Mouse (Mus musculus): Measurements from ENCODE around the gene Ubtd2. TPM values are rescaled to one million over a fixed set of nuclear protein-coding genes. Genes with fewer than 3 reads are reported as not detected.
A peak's percentile ranks its signal among the peaks of the same experiment; 100 is the strongest.

Gene Ubtd2
- total and polyA plus RNA-seq, 2 experiments from 2014 or later: 32.4 to 61.1 TPM

- 91% methylated on average over 4 of the region's 4 CpGs for WGBS
- no peak overlapping the region for H3K4me3 ChIP-seq (ENCODE audit: low read depth, low read length)
- no peak overlapping the region for H3K4me2 ChIP-seq (ENCODE audit: low read depth, low read length, poor library complexity, severe bottlenecking)
- no peak for ATAC-seq (ENCODE audit: low FRiP score)
- H3K27me3 ChIP-seq (ENCODE audit: insufficient read depth, low read length): no peaks in the 10 kb centered on the region
- H3K9me3 ChIP-seq (ENCODE audit: low read length): no peaks in the 10 kb centered on the region
- H3K27ac ChIP-seq (ENCODE audit: low read depth, low read length): no peak overlapping the region
- no peak overlapping the region for H3K9ac ChIP-seq (replicated peaks; ENCODE audit: low read length, poor library complexity, severe bottlenecking)
- no peaks in the 10 kb centered on the region for H3K4me1 ChIP-seq (ENCODE audit: insufficient read depth, low read length)
- H3K36me3 ChIP-seq (ENCODE audit: insufficient read depth, low read length): peaks cover 13% of the 10 kb centered on the region; the same call in 1 of the 2 replicates
- no peak for TF ChIP-seq CTCF (IDR thresholded peaks at IDR 0.05)
- DNase-seq (ENCODE audit: low spot score): no peak
These were observed 63.6 kb downstream of the Ubtd2 start for GRCm38 (mm10) chr11:32518770-32519169.

- TF ChIP-seq CTCF (IDR thresholded peaks at IDR 0.05): no peak
- ATAC-seq (ENCODE audit: low FRiP score) (no peak), DNase-seq (ENCODE audit: low spot score) (no peak)
- Histone ChIP-seq H3K4me3 (ENCODE audit: low read depth, low read length) (no peak overlapping the region), H3K9me3 (ENCODE audit: low read length) (no peaks in the 10 kb centered on the region), H3K27ac (ENCODE audit: low read depth, low read length) (no peak overlapping the region), H3K36me3 (ENCODE audit: insufficient read depth, low read length) (peaks cover 15% of the 10 kb centered on the region; the same call in 1 of the 2 replicates), H3K27me3 (ENCODE audit: insufficient read depth, low read length) (no peaks in the 10 kb centered on the region), H3K4me1 (ENCODE audit: insufficient read depth, low read length) (no peaks in the 10 kb centered on the region), H3K9ac (replicated peaks; ENCODE audit: low read length, poor library complexity, severe bottlenecking) (no peak overlapping the region), H3K4me2 (ENCODE audit: low read depth, low read length, poor library complexity, severe bottlenecking) (no peak overlapping the region)
- WGBS: 95% methylated on average over 1 of the region's 1 CpGs
These were observed 64.2 kb downstream of the Ubtd2 start for GRCm38 (mm10) chr11:32519354-32519753.

DNA sequence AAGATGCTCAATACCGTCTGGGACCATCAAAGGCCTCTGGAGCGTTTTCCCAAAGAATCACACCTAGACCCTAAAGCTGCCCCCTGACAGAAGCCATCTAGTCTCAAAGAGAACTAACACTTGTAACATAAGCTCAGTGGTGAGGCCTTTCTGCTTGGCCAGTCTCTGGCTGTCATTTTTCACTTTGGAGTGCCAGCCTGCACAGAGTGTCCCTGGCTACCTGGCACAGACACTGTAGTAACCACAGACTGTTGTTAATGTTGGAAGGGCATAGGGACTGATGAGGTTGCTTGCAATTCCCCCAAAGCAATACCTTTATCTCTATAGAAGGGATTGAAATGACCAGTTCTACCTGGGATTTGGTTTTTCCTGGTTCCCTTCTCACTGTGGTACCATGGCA, 66.1 kb downstream of the Ubtd2 start:
- DNase-seq (ENCODE audit: low spot score) (no peak), ATAC-seq (ENCODE audit: low FRiP score) (no peak)
- Histone ChIP-seq H3K27me3 (ENCODE audit: insufficient read depth, low read length) (no peaks in the 10 kb centered on the region), H3K27ac (ENCODE audit: low read depth, low read length) (no peak overlapping the region), H3K9me3 (ENCODE audit: low read length) (no peaks in the 10 kb centered on the region), H3K4me3 (ENCODE audit: low read depth, low read length) (no peak overlapping the region), H3K36me3 (ENCODE audit: insufficient read depth, low read length) (peaks cover 11% of the 10 kb centered on the region; the same call in 1 of the 2 replicates), H3K4me2 (ENCODE audit: low read depth, low read length, poor library complexity, severe bottlenecking) (no peak overlapping the region), H3K9ac (replicated peaks; ENCODE audit: low read length, poor library complexity, severe bottlenecking) (no peak overlapping the region), H3K4me1 (ENCODE audit: insufficient read depth, low read length) (no peaks in the 10 kb centered on the region)
- no peak for TF ChIP-seq CTCF (IDR thresholded peaks at IDR 0.05)
- 78% methylated on average over 2 of the region's 2 CpGs for WGBS

DNA sequence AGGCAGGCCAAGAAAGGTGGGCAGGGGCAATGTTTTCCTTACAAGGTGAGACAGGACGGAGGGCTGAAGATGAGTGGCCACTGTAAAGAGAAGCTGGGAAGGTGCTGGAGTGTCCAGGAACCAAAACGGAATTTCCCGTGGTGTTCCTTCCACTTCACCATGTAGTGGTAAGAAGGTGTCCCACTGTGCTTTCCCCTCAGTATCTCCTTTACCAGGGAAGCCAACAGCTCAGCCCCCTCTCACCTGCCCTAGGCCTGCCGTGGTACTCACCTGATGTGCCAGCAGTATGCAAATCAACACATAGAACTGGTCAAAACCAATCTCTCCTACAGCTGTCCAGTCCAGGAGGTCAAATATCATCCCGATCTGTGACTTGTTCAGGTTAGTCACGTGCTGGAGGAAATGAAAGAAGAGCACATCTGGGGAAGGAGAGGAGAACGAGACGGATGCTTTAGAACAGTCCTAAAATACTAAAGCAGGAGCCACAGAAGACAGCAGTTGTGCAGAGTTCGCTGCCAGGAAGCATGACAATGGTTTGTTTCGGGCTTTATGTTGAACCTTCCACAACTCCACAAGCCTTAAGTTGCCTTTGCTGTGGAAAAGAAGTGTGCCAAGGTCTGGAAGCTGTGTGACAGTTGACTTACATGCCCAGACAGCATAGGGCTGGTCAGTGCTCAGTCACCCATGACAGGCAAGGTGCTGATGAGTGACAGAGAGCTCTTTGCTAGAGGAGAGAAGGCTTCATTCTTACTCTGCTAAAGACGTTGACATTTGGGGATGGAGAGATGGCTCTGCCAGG, 69.2 kb downstream of the Ubtd2 start:
- Histone ChIP-seq H3K27me3 (ENCODE audit: insufficient read depth, low read length) (no peaks in the 10 kb centered on the region), H3K27ac (ENCODE audit: low read depth, low read length) (no peak overlapping the region), H3K4me3 (ENCODE audit: low read depth, low read length) (no peak overlapping the region), H3K9me3 (ENCODE audit: low read length) (no peaks in the 10 kb centered on the region), H3K9ac (replicated peaks; ENCODE audit: low read length, poor library complexity, severe bottlenecking) (no peak overlapping the region), H3K4me1 (ENCODE audit: insufficient read depth, low read length) (no peaks in the 10 kb centered on the region), H3K36me3 (ENCODE audit: insufficient read depth, low read length) (0 out of 2 replicates have a peak, but pooled peaks cover 3% of the 10 kb centered on the region), H3K4me2 (ENCODE audit: low read depth, low read length, poor library complexity, severe bottlenecking) (no peak overlapping the region)
- TF ChIP-seq CTCF (IDR thresholded peaks at IDR 0.05): no peak
- ATAC-seq (ENCODE audit: low FRiP score) (no peak), DNase-seq (ENCODE audit: low spot score) (no peak)
- WGBS: 83% methylated on average over 11 of the region's 11 CpGs

- 0 out of 2 replicates have a peak, but pooled peaks cover 3% of the 10 kb centered on the region for H3K36me3 ChIP-seq (ENCODE audit: insufficient read depth, low read length)
- WGBS: 87% methylated on average over 4 of the region's 4 CpGs
- no peaks in the 10 kb centered on the region for H3K9me3 ChIP-seq (ENCODE audit: low read length)
- no peak overlapping the region for H3K27ac ChIP-seq (ENCODE audit: low read depth, low read length)
- H3K4me1 ChIP-seq (ENCODE audit: insufficient read depth, low read length): no peaks in the 10 kb centered on the region
- no peak overlapping the region for H3K4me2 ChIP-seq (ENCODE audit: low read depth, low read length, poor library complexity, severe bottlenecking)
- TF ChIP-seq CTCF (IDR thresholded peaks at IDR 0.05): no peak
- ATAC-seq (ENCODE audit: low FRiP score) (no peak), DNase-seq (ENCODE audit: low spot score) (no peak)
- no peaks in the 10 kb centered on the region for H3K27me3 ChIP-seq (ENCODE audit: insufficient read depth, low read length)
- H3K4me3 ChIP-seq (ENCODE audit: low read depth, low read length): no peak overlapping the region
- H3K9ac ChIP-seq (replicated peaks; ENCODE audit: low read length, poor library complexity, severe bottlenecking): no peak overlapping the region
These were observed 71.8 kb downstream of the Ubtd2 start for GRCm38 (mm10) chr11:32527006-32527405.

- 82% methylated on average over 1 of the region's 1 CpGs for WGBS
- H3K4me2 ChIP-seq (ENCODE audit: low read depth, low read length, poor library complexity, severe bottlenecking): no peak overlapping the region
- 0 out of 2 replicates have a peak, but pooled peaks cover 2% of the 10 kb centered on the region for H3K4me1 ChIP-seq (ENCODE audit: insufficient read depth, low read length)
- H3K27ac ChIP-seq (ENCODE audit: low read depth, low read length): no peak overlapping the region
- H3K9ac ChIP-seq (replicated peaks; ENCODE audit: low read length, poor library complexity, severe bottlenecking): no peak overlapping the region
- peak; percentile 35; the same call in 1 of the 2 replicates for TF ChIP-seq CTCF (IDR thresholded peaks at IDR 0.05)
- H3K27me3 ChIP-seq (ENCODE audit: insufficient read depth, low read length): no peaks in the 10 kb centered on the region
- H3K36me3 ChIP-seq (ENCODE audit: insufficient read depth, low read length): no peaks in the 10 kb centered on the region
- no peak overlapping the region for H3K4me3 ChIP-seq (ENCODE audit: low read depth, low read length)
- DNase-seq (ENCODE audit: low spot score) (no peak), ATAC-seq (ENCODE audit: low FRiP score) (no peak)
- no peaks in the 10 kb centered on the region for H3K9me3 ChIP-seq (ENCODE audit: low read length)
These were observed 75.0 kb downstream of the Ubtd2 start for GRCm38 (mm10) chr11:32530151-32530550.
